Mouse (Mus musculus) E14TG2a.4 (cell line): ENCODE measurements around the gene Psg16.

Experiments used
- CTCF ChIP-seq: conservative IDR thresholded peaks from 2 replicates; pipeline ENCODE4 v1.5.1; 2014; ENCODE audit warnings: low read length
- NANOG ChIP-seq: IDR thresholded peaks from 2 replicates; pipeline ENCODE4 v1.6.1; 2014; ENCODE audit warnings: borderline replicate concordance, low read length, mixed read lengths
- POU5F1 ChIP-seq: IDR thresholded peaks from 2 replicates; pipeline ENCODE4 v1.6.1; 2014; ENCODE audit warnings: low read length, borderline replicate concordance

GRCm38 (mm10) chr7:17028923-17029322 lies 44.9 kb upstream of the Psg16 start:
- TF ChIP-seq CTCF (no peak), NANOG (no peak), POU5F1 (no peak)
